Mouse (Mus musculus) gastrocnemius, postnatal 4 days (tissue): Measurements from ENCODE around the gene Depdc1b. TPM values are rescaled to one million over a fixed set of nuclear protein-coding genes. Genes with fewer than 3 reads are reported as not detected.

Experiments
- DNase-seq, 2 experiments: peaks; one replicate each; pipeline ENCODE4 v3.0.0; 2021 to 2022; ENCODE audit warnings: low spot score in 2 of 2, mixed read lengths in 2 of 2
- total RNA-seq, 2 experiments: library from RNA; stranded (reverse); gene quantifications; 2 replicates each; pipeline ENCODE4 v1.2.3; 2021

The Depdc1b gene
- total RNA-seq, 2 experiments from 2014 or later, result 3.6 to 4.2 TPM

GRCm38 (mm10) chr13:108304680-108305079, 11.5 kb upstream of the Depdc1b start:
- no peak for DNase-seq

DNA sequence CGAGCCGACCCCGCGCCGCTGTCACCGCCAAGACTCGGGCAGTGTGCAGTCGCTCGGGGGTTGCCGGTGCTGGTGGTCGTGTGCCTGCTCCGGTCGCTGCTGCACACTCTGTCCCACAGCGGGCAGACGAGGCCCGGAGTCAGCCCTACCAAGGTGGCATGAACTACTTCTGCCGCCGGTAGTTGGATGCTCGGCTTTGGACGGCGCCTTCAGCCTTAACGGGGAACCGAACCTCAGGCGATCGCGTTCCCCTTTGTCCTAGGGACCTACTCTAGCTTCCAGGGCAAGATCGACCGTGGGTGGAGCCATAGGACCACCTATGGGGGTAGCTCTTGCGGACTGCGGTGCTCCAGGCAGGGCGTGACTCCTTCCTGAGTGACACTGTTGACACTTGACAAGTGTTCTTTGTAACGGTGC, 363 bp downstream of the Depdc1b start:
- no peak for DNase-seq

GRCm38 (mm10) chr13:108317414-108317813, 1.3 kb downstream of the Depdc1b start:
- DNase-seq, result no peak

- no peak for DNase-seq
These were observed 2.9 kb downstream of the Depdc1b start for GRCm38 (mm10) chr13:108319028-108319427.

- DNase-seq, result no peak
These were observed 4.1 kb downstream of the Depdc1b start for GRCm38 (mm10) chr13:108320216-108320615.

- DNase-seq, result no peak
These were observed 6.3 kb downstream of the Depdc1b start for GRCm38 (mm10) chr13:108322466-108322865.

GRCm38 (mm10) chr13:108323317-108323716, 7.2 kb downstream of the Depdc1b start:
- DNase-seq, result no peak

DNA sequence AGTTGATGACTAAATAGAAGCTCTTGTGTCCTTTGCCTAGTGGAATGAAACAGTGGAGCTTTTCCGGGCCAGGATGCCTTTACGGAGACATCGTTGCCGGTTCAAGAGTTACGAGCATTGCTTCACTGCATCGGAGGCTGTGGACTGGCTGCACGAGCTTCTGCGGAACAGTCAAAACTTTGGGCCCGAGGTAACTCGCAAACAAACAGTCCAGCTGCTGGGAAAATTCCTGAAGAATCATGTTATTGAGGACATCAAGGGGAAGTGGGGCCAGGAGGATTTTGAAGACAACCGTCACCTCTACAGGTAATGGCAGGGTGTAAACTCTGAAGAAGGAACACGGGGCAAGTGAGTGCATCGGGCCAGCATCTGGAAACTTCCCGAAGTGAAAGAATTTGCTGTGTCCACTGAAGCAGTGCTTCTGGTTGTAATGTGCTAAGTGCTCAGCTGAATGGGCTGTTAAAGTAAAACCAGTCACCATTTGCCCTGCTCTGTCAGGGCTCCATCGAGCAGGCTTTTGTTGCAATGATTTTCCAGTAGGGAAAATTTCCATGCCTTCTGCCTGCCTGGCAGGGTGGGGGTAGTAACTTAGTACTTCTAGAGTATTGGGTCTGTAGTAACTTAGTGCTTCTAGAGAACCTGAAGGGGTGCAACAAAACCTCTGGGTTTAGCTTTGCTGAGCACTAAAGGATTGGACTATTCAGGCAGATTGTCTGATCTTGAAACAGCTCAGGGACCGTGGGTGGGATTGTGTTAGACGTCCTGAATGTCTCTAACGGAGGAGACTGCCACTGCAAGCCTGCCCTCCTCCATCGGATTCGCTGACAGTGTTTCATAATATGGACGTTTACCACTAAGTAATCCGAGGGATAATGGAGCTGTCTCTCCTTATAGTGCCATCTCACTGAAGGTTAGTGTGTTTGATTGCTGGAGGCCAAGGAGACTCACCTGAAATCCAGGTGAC, 8.0 kb downstream of the Depdc1b start:
- no peak for DNase-seq

GRCm38 (mm10) chr13:108325871-108326270, 9.7 kb downstream of the Depdc1b start:
- DNase-seq, result no peak

- no peak for DNase-seq
These were observed 10.2 kb downstream of the Depdc1b start for GRCm38 (mm10) chr13:108326351-108326750.

- DNase-seq, result no peak
These were observed 10.9 kb downstream of the Depdc1b start for GRCm38 (mm10) chr13:108327047-108327446.

DNA sequence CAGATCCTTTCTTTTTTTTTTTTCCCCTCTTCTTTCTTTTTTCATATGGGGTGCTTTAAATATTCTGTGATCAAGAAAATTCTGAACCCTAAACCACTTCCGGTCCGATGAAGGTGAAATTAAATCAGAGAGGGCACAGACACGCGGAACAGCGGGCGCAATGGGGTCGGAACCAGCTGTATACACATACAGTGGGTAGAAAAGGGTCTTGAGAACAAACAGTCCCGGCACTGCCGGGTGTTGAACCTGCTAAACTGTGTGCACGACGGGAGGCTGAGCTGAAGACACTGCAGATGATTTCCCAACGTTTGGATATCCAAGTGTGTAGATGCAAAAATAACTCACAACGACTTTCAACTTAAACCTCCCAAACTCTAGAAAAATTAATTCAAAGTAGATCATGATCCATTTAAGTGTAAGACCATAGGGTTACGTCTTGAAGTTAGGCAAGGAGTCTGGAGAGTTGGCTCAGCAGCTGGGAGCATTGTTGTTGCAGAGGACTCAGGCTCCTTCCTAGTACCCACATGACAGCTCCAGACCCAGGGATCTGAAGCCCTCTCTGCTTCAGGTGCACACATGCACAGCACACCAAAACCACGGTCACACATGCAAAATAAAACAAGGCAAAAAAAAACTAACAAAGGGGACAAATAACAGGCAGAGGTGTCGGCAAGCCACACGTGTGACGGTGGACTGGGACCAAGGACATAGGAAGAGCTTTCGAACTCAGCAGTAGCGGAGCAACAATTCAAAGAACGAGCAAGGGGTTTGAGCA, 12.5 kb downstream of the Depdc1b start:
- DNase-seq, result no peak

DNA sequence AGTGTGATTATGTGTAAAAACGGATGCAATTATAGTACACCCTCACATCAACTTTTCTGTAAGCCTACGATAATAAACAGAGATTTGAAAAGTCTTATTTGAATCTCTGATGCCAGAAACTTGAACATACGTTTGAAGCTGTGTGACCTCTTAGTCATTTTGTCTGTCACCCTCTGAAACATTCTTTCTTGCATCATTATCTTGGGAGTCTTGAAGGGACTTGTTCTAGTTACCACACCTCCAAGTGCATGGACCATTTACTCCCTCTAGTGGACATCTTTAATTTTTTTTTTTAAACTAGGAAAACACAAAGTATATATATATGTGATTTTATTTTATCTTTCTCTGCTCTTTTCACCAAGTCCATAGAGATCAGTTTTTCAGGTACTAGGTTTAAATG, 13.6 kb downstream of the Depdc1b start:
- no peak for DNase-seq

DNA sequence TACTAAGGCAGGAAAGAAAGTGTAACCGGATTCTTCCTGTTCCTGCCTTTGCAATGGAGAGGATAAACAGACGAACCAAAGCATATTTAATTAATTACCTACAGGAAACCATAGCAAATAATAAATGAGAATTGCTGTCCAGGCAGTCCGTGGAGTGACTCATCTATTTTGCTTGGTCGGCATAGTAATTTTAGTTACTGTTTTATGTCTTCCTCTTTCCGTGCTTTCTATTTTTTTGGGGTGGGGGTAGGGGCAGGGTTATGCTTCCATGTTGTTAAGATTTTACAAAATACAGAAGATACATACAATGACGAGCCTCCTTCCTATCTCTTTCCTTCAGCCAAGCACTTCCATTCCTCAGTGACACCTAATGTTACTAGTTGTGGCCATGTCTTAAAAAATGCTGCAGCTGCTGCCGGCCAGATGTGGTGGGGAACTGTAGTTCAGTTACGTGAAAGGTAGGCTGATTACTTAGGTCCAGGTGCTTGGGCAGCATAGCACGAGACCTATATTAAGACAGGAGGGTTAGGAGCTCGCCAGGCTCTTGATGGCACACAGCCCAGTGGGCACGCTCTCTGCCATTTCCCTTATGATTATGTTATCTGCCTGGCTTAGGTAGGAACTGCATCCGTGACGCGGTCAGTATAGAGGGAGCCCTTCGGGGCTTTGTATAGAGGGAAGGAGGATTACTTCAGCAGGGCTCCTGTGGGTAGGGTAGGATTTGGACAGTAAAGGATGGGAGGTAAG, 19.3 kb downstream of the Depdc1b start:
- DNase-seq, result no peak

DNA sequence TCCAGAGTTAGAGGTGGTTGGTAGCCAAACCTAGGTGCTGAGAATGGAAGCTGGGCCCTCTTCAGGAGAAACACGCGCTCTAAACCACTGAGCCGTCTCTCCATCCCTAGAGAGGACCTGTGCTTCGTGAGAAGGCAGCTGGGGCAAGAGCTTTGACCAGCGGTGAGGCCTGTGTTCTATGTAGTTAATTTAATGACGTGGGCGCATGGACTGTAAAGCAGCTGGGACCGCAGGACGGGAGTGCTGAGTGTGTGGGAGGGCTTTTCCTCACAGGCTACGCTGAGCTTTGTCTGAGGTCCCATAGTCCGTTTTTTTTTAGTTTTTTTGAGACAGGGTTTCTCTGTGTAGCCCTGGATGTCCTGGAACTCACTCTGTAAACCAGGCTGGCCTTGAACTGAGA, 20.1 kb downstream of the Depdc1b start:
- DNase-seq, result no peak

DNA sequence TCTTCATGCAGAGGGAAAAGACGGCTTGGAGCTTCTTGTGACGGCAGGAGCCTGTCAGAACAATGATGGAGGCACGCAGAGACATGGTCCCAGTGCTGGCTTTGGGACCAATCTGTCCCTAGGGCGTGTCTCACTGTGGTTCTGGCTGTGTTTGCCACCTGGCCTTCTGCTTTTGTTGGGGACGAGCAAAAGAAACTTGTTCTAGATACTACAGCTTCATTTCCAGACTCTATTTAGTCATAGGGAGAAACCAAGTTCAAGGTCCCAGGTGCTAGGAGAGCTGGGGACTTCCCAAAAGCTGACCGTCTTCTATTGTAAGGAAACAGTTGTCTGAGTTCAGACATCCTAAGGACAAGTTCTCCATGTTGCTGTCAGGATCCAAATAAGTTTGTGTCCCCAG, 21.2 kb downstream of the Depdc1b start:
- no peak for DNase-seq

GRCm38 (mm10) chr13:108338076-108338836, 22.1 kb downstream of the Depdc1b start:
- no peak for DNase-seq

DNA sequence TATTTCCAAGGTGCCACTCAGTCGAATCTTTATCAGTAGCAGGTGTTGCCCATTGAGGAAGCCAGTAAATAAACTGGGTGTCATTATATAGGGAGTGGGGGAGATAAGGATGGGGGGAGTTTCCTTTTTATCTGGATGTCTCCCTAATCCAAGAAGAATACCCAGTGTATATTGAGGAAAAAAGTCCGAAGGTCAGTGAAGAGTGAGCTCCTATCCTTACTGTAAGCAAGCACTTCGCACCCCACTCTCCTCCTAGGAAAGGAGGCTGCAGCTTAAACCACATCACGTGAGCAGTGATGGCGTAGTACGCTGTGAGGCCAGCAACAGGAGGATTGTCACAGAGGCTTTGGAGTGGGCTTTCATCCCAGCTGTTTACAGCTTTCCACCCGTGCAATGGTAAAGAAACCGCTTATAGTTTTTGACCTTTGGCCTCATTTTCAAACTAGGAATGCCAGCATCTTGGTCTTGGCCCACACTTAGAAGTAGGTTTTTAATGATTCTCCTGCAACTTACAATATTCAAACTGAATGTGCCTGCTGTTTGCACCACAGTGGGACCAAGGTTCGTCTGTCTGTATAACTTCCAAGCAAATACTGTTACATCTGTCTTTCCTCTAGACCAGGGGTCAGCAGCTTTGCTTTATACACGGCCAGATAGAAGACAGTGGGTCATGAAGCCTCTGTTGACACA, 23.9 kb downstream of the Depdc1b start:
- no peak for DNase-seq

GRCm38 (mm10) chr13:108341585-108341984, 25.5 kb downstream of the Depdc1b start:
- DNase-seq, result no peak

DNA sequence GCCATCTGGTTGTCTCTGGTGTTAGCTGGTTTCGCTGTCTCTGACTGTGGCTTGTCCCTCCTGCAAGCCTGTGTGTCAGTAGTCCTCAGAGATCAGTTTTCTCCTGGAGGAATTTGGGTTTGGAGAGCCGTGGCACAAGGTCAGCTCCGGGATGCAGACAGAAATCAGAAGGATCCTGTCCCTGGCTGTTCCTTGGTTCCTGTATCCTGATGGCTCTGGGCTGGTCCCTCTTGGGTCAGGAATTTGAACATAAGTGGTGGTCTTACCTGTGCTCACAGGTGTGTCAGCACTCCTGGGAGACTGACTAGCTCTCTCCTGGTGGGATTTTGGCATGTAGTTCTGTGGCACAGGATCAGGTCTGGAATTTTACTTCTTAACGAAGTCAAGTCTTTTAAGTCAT, 29.6 kb downstream of the Depdc1b start:
- DNase-seq, result no peak
